Mouse (Mus musculus): Measurements from ENCODE around the gene Gpx4. TPM values are rescaled to one million over a fixed set of nuclear protein-coding genes. Genes with fewer than 3 reads are reported as not detected.
A peak's percentile ranks its signal among the peaks of the same experiment; 100 is the strongest.

Gene Gpx4
- polyA plus RNA-seq, 1 experiment from 2014 or later, result 706 TPM

GRCm38 (mm10) chr10:80078366-80078765, 31.4 kb downstream of the Gpx4 start:
- H3K27me3 ChIP-seq (ENCODE audit: insufficient read depth, low read length), result no peaks in the 10 kb centered on the region
- WGBS, result 95% methylated on average over 1 of the region's 1 CpGs
- H3K4me2 ChIP-seq (replicated peaks; ENCODE audit: low read depth, low read length), result no peak overlapping the region
- H3K4me1 ChIP-seq (ENCODE audit: insufficient read depth, low read length), result peaks cover 13% of the 10 kb centered on the region
- H3K4me3 ChIP-seq (ENCODE audit: low read length), result no peak overlapping the region
- no peak overlapping the region for H3K9ac ChIP-seq (replicated peaks; ENCODE audit: low read length)
- no peak overlapping the region for H3K27ac ChIP-seq (ENCODE audit: low read length)
- H3K9me3 ChIP-seq (ENCODE audit: low read length), result no peaks in the 10 kb centered on the region
- no peak for ATAC-seq (ENCODE audit: low FRiP score, low TSS enrichment)
- H3K36me3 ChIP-seq (ENCODE audit: insufficient read depth, low read length), result peaks cover 24% of the 10 kb centered on the region

DNA sequence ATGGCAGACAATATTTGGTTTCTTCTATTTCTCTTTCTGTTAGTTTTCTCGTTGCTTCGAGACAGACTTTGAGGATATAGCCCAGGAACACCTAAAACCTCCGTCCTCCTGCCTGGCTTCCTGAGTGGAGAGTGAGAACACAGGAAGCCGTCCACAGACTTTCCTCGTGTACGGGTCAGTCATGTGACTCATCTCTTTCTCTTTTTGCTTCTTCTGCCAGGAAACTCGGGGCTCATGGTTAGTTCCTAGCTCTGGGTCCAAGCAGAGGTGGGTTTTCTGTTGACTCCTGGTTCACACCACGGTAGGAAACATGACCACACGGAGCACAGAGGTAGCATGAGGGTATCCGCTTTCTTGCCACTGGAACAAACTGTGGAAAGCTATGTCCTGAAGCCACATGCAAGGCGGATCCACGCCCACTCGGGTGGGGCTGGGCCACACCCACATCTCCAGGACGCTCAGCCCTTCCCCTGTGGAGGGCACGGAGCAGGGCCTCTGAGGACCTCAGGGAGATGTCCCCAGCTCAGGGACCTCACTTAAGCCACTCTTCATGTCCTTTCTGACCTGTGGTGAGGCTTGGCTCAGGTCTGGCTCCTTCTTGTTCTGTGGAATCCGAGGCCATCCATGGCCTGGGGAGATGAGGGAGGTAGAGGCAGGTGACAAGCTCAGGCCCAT, 33.6 kb downstream of the Gpx4 start:
- Histone ChIP-seq H3K4me1 (ENCODE audit: insufficient read depth, low read length) (peaks cover 16% of the 10 kb centered on the region), H3K9ac (replicated peaks; ENCODE audit: low read length) (no peak overlapping the region), H3K36me3 (ENCODE audit: insufficient read depth, low read length) (peaks cover 31% of the 10 kb centered on the region), H3K4me3 (ENCODE audit: low read length) (no peak overlapping the region), H3K9me3 (ENCODE audit: low read length) (no peaks in the 10 kb centered on the region), H3K27ac (ENCODE audit: low read length) (no peak overlapping the region), H3K4me2 (replicated peaks; ENCODE audit: low read depth, low read length) (no peak overlapping the region), H3K27me3 (ENCODE audit: insufficient read depth, low read length) (no peaks in the 10 kb centered on the region)
- no peak for ATAC-seq (ENCODE audit: low FRiP score, low TSS enrichment)
- 80% methylated on average over 16 of the region's 16 CpGs for WGBS

DNA sequence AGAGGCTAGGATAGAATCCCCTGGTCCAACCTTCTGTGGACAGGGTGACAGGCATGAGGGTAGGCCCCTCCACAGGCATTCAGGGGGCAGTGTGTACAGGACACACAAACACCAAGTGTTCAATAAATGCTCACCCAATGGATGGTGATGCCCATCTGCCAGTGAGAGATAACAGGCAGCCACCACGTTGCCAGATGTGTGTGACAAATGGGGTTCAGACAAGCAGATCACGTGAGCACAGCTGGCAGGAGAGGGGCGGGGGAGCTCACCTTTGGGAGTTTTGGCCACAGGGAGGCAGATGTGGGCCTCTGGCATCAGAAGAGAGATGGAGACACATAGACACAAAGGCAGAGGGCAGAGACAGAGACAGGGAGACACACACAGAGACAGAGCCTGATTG, 34.1 kb downstream of the Gpx4 start:
- Histone ChIP-seq H3K4me3 (ENCODE audit: low read length) (no peak overlapping the region), H3K4me2 (replicated peaks; ENCODE audit: low read depth, low read length) (no peak overlapping the region), H3K27ac (ENCODE audit: low read length) (no peak overlapping the region), H3K36me3 (ENCODE audit: insufficient read depth, low read length) (peaks cover 31% of the 10 kb centered on the region), H3K27me3 (ENCODE audit: insufficient read depth, low read length) (no peaks in the 10 kb centered on the region), H3K4me1 (ENCODE audit: insufficient read depth, low read length) (peaks cover 12% of the 10 kb centered on the region), H3K9me3 (ENCODE audit: low read length) (no peaks in the 10 kb centered on the region), H3K9ac (replicated peaks; ENCODE audit: low read length) (no peak overlapping the region)
- no peak for ATAC-seq (ENCODE audit: low FRiP score, low TSS enrichment)
- WGBS, result 72% methylated on average over 3 of the region's 3 CpGs

- Histone ChIP-seq H3K9ac (replicated peaks; ENCODE audit: low read length) (no peak overlapping the region), H3K27me3 (ENCODE audit: insufficient read depth, low read length) (no peaks in the 10 kb centered on the region), H3K9me3 (ENCODE audit: low read length) (no peaks in the 10 kb centered on the region), H3K36me3 (ENCODE audit: insufficient read depth, low read length) (peaks cover 31% of the 10 kb centered on the region), H3K4me3 (ENCODE audit: low read length) (no peak overlapping the region), H3K4me2 (replicated peaks; ENCODE audit: low read depth, low read length) (no peak overlapping the region), H3K27ac (ENCODE audit: low read length) (peak overlapping the region; percentile 57; the same call in 1 of the 2 replicates), H3K4me1 (ENCODE audit: insufficient read depth, low read length) (peaks cover 17% of the 10 kb centered on the region)
- ATAC-seq (ENCODE audit: low FRiP score, low TSS enrichment), result peak; percentile 58
- 49% methylated on average over 9 of the region's 9 CpGs for WGBS
Observed at GRCm38 (mm10) chr10:80084817-80085487, 38.0 kb downstream of the Gpx4 start.

DNA sequence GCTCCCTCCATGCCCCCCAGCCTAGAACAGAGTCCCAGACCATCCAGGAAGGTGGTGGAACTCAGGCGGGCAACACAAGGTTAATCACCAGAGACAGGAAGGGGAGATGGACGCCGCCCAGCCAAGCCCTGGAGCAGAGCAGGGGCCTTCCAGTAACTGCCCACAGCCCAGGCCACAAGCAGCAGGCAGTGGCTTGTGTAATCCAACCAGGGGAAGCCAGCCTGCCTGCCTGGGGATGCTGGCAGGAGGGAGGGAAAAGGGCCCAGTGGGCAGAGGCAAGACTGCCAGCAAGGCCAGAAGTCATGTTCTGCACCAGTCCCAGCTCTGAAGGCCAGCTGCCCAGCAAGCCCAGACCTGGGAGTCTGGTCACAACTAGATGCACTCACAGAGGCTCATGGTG, 39.9 kb downstream of the Gpx4 start:
- no peak for ATAC-seq (ENCODE audit: low FRiP score, low TSS enrichment)
- H3K9ac ChIP-seq (replicated peaks; ENCODE audit: low read length), result peak overlapping the region; percentile 37; the same call in 1 of the 2 replicates
- no peaks in the 10 kb centered on the region for H3K27me3 ChIP-seq (ENCODE audit: insufficient read depth, low read length)
- H3K4me3 ChIP-seq (ENCODE audit: low read length), result no peak overlapping the region
- 65% methylated on average over 3 of the region's 3 CpGs for WGBS
- no peaks in the 10 kb centered on the region for H3K9me3 ChIP-seq (ENCODE audit: low read length)
- H3K27ac ChIP-seq (ENCODE audit: low read length), result no peak overlapping the region
- peaks cover 17% of the 10 kb centered on the region for H3K4me1 ChIP-seq (ENCODE audit: insufficient read depth, low read length)
- peaks cover 20% of the 10 kb centered on the region for H3K36me3 ChIP-seq (ENCODE audit: insufficient read depth, low read length)
- no peak overlapping the region for H3K4me2 ChIP-seq (replicated peaks; ENCODE audit: low read depth, low read length)

- no peak overlapping the region for H3K4me2 ChIP-seq (replicated peaks; ENCODE audit: low read depth, low read length)
- no peak for ATAC-seq (ENCODE audit: low FRiP score, low TSS enrichment)
- no peak overlapping the region for H3K9ac ChIP-seq (replicated peaks; ENCODE audit: low read length)
- H3K4me3 ChIP-seq (ENCODE audit: low read length), result no peak overlapping the region
- H3K4me1 ChIP-seq (ENCODE audit: insufficient read depth, low read length), result peaks cover 17% of the 10 kb centered on the region
- H3K27me3 ChIP-seq (ENCODE audit: insufficient read depth, low read length), result no peaks in the 10 kb centered on the region
- no peak overlapping the region for H3K27ac ChIP-seq (ENCODE audit: low read length)
- H3K36me3 ChIP-seq (ENCODE audit: insufficient read depth, low read length), result peaks cover 14% of the 10 kb centered on the region
- 87% methylated on average over 8 of the region's 8 CpGs for WGBS
- H3K9me3 ChIP-seq (ENCODE audit: low read length), result no peaks in the 10 kb centered on the region
Observed at GRCm38 (mm10) chr10:80087483-80087882, 40.5 kb downstream of the Gpx4 start.

DNA sequence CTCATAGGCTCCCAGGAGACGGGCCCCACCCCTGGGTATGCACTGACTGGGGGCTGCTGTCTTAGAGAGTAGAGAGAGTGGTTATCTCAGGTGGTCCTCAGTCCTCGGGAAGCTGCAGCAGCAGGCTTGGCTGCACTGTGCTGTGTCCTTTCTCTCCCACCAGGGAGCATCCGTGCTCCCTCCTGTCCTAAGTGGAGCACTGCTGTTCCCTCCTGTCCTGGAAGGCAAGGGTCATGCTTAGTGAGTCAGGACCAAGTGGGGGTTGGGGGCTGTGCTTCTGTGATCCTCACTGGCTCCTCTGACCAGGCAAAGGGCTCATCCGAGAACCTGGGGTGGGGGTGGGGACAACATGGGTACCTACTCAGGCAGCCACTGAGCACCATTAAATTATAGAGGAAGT, 42.2 kb downstream of the Gpx4 start:
- H3K4me1 ChIP-seq (ENCODE audit: insufficient read depth, low read length), result peaks cover 21% of the 10 kb centered on the region
- H3K27ac ChIP-seq (ENCODE audit: low read length), result no peak overlapping the region

DNA sequence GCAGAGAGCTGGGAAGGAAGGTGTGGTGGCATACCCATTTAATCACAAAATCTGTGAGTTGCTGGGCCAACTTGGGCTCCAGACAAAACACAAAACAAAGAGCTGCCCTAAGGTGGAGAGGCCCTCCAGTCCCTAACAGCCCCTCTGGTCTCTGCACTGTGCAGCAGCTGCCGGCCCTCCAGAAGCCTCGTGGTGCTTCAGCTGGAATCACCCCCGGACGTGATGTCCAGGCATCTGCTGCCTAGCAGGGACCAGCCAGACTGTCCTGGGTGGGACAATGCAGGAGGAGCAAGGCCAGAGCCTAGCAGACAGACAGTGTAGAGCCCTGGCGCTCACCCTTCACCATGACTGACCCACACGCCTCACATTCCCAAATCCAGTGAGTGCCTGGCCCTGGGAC, 44.6 kb downstream of the Gpx4 start:
- Histone ChIP-seq H3K27ac (ENCODE audit: low read length) (no peak overlapping the region), H3K4me2 (replicated peaks; ENCODE audit: low read depth, low read length) (no peak overlapping the region), H3K4me1 (ENCODE audit: insufficient read depth, low read length) (peaks cover 23% of the 10 kb centered on the region), H3K4me3 (ENCODE audit: low read length) (no peak overlapping the region), H3K9me3 (ENCODE audit: low read length) (no peaks in the 10 kb centered on the region), H3K9ac (replicated peaks; ENCODE audit: low read length) (no peak overlapping the region; the same call in 1 of the 2 replicates), H3K36me3 (ENCODE audit: insufficient read depth, low read length) (no peaks in the 10 kb centered on the region), H3K27me3 (ENCODE audit: insufficient read depth, low read length) (no peaks in the 10 kb centered on the region)
- 83% methylated on average over 6 of the region's 6 CpGs for WGBS
- ATAC-seq (ENCODE audit: low FRiP score, low TSS enrichment), result no peak

More for the DNA sequence above, 42.2 kb downstream of the Gpx4 start:
- Histone ChIP-seq H3K36me3 (ENCODE audit: insufficient read depth, low read length) (no peaks in the 10 kb centered on the region), H3K4me3 (ENCODE audit: low read length) (no peak overlapping the region), H3K9ac (replicated peaks; ENCODE audit: low read length) (no peak overlapping the region; the same call in 1 of the 2 replicates), H3K9me3 (ENCODE audit: low read length) (no peaks in the 10 kb centered on the region), H3K4me2 (replicated peaks; ENCODE audit: low read depth, low read length) (no peak overlapping the region), H3K27me3 (ENCODE audit: insufficient read depth, low read length) (no peaks in the 10 kb centered on the region)
- 33% methylated on average over 4 of the region's 4 CpGs for WGBS
- ATAC-seq (ENCODE audit: low FRiP score, low TSS enrichment), result no peak

GRCm38 (mm10) chr10:80092690-80093089, 45.7 kb downstream of the Gpx4 start:
- Histone ChIP-seq H3K27ac (ENCODE audit: low read length) (no peak overlapping the region), H3K27me3 (ENCODE audit: insufficient read depth, low read length) (no peaks in the 10 kb centered on the region), H3K36me3 (ENCODE audit: insufficient read depth, low read length) (no peaks in the 10 kb centered on the region), H3K4me1 (ENCODE audit: insufficient read depth, low read length) (peaks cover 26% of the 10 kb centered on the region), H3K9me3 (ENCODE audit: low read length) (no peaks in the 10 kb centered on the region), H3K4me3 (ENCODE audit: low read length) (no peak overlapping the region), H3K9ac (replicated peaks; ENCODE audit: low read length) (no peak overlapping the region), H3K4me2 (replicated peaks; ENCODE audit: low read depth, low read length) (no peak overlapping the region)
- no peak for ATAC-seq (ENCODE audit: low FRiP score, low TSS enrichment)
- WGBS, result 81% methylated on average over 5 of the region's 5 CpGs

DNA sequence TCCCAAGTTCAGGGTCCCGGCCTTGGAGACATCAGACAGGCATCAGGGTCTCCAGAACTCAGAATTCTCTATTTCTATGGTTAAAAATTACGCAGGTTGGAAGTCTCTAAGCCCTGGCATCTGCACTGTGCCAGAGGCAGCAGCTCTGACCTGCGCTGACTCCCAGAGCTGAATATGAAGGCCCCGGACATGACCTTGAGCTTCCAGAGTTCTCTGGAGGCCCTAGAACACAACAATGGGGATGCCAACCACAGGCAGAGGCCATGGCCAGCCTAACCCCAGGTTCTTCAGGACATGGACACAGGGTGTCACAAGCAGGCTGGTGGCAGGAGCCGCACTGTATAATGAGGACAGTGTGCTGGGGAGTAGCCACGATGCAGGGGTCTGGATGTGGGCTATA, 47.1 kb downstream of the Gpx4 start:
- H3K9ac ChIP-seq (replicated peaks; ENCODE audit: low read length), result no peak overlapping the region
- no peak for ATAC-seq (ENCODE audit: low FRiP score, low TSS enrichment)
- no peak overlapping the region for H3K4me3 ChIP-seq (ENCODE audit: low read length)
- H3K4me2 ChIP-seq (replicated peaks; ENCODE audit: low read depth, low read length), result no peak overlapping the region
- peaks cover 30% of the 10 kb centered on the region for H3K4me1 ChIP-seq (ENCODE audit: insufficient read depth, low read length)
- H3K27me3 ChIP-seq (ENCODE audit: insufficient read depth, low read length), result no peaks in the 10 kb centered on the region
- H3K36me3 ChIP-seq (ENCODE audit: insufficient read depth, low read length), result no peaks in the 10 kb centered on the region
- no peaks in the 10 kb centered on the region for H3K9me3 ChIP-seq (ENCODE audit: low read length)
- no peak overlapping the region for H3K27ac ChIP-seq (ENCODE audit: low read length)
- WGBS, result 82% methylated on average over 6 of the region's 6 CpGs
